Mouse (Mus musculus) kidney, adult 9 months (tissue): ENCODE results near the gene Shbg.

Source experiments
- DNase-seq: peaks from one replicate; pipeline ENCODE4 v3.0.0; 2022

Shbg gene

DNA sequence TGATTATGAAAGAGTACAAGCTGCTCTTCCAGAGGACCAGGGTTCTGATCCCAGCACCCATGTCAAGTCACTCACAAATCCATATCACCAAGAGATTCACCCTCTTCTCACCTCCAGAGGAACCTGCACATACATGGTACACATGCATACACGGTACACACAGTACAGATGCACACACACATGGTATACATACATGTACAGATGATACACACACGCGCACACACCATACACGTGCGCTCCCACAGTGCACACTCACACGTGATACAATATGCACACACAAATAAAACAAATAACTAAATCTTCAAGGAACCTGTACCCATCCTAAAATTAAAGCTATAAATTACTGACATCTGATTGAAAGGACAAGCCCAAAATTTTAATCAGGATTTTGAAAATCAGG is 22.9 kb downstream of the Shbg start:
- no peak for DNase-seq

DNA sequence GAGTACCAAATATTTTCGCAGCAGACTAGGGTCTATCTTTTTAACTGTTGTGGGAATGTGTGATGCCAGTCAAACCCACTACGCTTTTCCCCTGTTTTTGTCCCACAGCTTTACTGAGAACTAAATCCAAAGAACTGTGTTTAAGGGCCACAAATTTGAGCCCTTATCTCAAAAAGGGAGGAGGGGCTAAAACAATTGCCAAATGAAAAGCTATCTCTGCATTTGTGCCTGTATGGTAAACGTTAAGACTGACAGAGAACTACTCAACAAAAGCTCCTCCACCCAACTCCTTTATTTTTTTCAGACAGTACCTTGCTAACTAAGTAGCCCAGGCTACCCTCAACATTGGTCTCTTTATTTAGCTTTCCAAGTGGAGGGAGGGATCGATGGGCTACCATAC is 24.9 kb downstream of the Shbg start:
- no peak for DNase-seq

DNA sequence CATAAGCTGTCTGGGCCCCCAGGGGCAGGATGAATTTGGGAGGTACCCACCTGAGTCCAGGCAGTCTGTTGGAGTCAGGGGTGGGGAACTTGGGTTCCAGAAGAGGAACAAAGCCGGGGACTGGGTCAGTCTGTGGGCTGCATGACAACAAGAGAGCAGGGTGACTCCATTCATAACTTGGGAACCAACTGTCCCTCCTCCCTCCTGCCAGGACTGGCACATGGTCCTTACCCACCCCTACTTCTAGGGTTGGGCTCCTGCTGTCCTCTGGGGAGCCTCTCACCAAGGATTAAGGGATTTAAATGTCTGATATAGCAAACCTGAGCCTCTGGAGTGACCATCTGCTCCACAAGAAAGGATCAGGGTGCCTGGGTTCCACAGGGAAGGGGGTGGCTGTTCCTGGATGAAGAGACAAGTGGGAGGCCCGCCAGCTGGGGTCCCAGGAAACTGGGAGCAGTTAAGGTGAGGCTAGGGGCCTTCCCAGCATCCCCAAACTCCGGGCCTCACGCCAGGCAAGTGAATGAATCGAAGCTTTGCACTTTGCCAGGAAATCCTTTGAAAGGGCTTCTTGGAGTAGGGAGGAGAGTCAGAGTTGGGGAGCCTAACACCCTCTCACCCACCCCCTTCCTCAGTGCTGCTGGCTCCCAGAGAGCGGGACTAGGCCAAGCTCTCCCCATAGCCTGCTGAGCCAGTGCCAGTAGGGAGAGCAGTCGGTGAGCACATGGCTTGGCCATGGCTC is 25.6 kb downstream of the Shbg start:
- no peak for DNase-seq

DNA sequence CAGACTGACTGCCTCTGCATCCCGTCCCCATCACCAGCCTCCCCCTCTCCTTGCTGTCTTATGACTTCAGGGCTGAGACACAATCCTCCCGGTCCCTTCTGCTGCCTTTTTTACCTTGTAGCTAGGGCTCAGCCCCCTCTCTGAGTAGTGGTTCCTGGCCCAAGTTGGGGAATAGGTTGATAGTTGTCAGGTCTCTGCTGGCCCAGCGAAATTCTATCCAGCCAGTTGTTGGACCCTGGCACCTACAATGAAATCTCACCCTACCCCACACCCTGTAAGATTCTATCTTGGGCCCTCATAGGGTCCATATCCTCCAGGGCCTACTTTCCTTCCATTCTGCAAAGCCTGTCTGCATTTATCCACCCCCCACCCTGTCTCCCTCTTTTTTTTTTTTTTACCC is 26.3 kb downstream of the Shbg start:
- DNase-seq = no peak

DNA sequence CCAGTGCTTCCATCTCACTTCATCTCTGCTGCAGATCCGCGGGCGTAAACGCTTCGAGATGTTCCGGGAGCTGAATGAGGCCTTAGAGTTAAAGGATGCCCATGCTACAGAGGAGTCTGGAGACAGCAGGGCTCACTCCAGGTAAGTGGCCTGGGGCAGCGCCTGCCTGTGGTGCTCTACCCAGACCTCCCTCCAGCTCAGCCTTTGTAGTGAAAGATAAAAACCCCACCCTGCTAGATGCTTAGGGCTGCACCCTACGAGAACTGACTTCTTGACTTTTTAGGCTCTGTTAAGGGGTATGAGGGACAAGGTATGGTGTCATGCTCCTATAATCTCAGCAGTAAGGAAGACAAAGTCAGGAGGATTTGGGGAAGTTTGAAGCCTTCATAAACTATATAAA is 27.1 kb downstream of the Shbg start:
- no peak for DNase-seq

DNA sequence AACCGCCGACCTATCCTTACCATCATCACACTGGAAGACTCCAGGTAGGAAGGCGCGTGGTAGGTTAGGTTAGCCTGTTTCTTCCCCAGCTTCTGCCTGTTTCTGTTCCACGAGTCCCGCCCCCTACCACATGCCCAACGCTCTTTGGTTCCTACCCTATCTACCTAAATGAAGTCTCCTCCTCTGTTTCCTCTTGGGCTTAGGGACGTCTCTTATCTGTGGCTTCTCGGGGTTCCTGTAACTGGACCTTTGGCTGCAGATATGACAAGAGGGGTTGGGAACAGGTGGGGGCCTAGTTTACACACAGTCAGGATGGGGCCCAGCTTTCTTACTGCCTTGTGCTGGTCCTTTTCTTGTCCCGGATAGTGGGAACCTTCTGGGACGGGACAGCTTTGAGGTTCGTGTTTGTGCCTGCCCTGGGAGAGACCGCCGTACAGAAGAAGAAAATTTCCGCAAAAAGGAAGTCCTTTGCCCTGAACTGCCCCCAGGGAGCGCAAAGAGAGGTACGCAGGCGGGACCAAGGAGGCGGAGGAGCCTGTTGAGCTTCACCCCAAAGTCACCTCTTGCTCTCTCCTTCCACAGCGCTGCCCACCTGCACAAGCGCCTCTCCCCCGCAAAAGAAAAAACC is 28.4 kb downstream of the Shbg start:
- DNase-seq = no peak

DNA sequence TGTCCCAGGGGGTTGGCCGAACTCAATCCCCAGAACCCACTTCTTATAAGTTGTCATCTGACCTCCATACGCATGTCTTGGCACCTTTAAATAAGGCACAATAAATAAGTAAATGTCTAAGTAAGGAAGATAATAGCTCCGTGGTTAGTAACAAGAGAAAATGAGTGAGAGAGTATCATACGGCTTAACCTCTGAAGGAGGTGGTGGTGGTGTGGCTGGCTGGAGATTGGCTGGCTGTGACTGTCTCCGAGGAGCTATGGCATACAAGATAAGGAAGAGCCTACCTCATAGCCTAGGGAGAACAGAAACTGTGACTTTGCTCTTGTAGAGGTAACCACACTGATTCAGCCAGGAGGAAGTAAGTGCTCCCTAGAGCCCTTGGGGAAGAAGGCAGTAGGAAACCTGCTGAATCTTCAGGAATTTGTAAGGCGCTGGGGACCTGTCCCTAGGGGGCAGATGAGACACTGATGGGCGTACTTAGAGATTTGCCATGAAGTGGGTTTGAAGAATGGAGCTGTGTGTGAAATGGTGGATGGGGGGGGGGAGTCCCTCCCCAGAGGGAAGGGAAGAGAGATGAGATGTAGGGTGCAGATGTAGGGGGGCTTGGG is 31.9 kb downstream of the Shbg start:
- DNase-seq = no peak

DNA sequence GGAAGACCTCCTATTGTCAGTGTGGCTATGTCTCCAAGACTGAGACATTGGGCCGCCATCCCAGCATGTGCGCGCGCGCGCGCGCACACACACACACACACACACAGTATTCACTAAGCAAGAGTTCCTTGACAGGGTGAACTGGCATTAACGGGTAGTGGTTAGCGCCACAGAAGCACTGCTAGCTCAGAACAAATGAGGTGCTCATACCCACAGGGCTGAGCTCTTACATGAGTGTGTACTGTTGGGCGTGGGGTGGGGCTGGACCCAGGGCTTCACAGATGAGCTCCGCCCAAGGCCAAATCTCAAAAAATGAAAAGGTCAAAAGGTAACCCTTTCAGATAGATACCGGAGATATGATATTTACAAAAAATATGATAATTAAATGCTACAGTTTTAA is 32.8 kb downstream of the Shbg start:
- no peak for DNase-seq

DNA sequence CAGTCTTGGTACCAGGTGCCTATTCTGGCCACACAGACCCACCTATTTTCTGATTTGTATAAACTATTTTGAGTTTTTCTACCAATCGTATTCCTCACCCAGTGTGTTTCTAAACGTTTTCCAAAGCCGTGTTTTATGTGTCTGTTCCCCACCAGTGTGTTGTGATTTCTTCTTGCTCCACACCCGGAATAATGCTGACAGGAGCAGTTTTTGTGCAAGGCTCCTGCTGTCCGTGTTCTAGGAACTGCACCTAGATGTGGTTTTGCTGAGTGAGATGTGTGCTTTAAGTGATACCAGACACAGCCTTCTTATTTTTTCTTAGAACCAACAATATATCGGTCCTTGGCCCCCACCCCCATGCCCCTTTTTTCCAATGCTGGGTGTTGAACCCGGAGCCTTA is 33.7 kb downstream of the Shbg start:
- DNase-seq = no peak

DNA sequence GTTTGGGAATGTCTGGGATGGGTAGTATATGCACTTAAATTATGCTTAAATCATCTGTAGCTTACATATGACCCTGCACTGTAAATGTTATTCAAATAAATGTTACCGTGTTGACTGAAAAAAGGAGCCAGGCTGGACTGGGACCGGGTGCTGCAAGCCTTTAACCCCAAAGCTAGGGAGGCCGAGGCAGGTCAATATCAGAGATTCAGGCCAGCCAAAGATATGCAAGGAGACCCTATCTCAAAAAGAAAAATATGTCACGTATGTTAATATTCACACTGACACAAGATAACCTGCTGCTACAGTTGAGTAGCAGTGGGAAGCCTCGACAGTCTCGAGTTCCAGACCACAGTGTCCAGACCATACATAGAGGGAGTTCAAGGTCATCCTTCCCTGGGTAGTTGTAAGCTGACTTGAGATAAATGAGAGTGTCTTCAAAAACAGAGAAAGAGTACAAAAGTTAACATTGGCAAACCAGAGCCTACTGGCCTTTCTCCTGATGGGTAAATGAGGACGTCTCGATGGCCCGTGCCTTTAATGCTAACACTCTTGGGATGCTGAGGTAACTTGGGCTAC is 35.4 kb downstream of the Shbg start:
- DNase-seq = no peak

DNA sequence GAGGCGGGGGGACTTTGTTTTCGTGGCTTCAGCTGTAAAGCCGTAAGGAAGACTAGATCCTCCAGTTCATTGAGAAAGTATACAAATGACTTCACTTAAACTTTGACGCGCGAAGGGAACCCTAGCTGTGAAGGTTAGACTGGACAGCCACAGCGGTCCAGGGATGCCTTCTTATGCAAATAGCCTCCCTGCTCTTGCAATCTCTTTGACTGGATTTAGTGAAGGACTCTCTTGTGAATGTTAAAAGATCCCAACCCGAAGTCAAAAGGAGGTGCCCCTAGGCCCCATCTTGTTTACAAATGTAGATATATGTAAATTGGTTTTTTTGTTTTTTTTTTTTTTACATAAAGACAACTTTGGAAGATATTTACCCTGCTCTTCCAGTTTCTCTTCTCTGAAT is 35.9 kb downstream of the Shbg start:
- DNase-seq = no peak

DNA sequence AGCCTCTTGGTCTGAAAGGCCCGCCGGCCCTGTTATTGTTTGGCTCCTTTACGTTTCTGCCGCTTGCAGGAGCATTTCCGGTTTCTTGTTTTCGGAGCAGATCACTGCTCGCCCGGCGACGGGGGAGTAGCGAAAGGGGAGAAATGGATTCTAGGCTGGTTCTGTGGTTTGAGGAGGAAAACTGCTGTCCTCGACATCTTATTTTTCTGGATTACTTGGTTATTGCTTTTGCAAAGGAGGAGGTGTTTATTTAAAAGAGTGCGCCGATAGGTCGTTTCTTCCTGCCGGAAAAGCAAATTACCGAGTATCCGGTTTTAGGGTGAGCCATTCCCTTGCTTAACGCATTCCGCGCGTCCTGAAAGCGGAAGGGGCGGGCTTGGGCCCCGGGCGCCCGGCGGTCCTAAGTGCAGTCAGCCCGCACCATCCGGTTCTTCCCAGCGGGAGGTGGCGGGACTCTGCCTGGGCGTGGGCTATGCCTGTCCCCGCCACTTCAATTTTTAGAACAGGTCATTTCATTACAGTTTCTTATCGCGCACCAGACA is 36.5 kb downstream of the Shbg start:
- peak; percentile 96 for DNase-seq

DNA sequence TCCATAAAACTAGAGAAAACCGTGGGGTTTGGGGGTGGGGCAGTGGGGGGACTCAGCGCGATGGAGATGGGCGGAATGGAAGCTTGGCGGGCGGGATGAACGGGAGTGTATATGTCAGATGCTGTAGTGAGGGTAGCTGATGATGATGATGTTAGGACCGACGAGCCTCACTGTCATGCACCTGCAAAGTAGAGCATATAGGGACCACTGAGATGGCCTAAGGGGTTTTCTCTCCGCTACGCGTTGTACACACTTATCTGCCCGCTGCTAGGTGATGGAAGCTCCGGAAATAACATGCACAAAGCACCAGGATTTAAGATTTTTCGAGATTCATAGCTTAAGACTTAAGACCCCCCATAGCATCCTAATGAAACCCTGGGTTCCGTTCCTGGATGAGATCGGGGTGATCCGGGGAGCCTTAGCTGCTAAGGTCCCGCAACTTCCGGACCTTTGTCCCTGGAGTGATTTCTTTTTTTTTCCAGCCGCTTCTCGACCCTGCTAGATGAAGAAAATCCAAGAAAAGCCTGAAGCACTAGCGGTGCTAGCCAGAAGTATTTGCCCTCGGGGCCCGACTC is 37.0 kb downstream of the Shbg start:
- DNase-seq = no peak

DNA sequence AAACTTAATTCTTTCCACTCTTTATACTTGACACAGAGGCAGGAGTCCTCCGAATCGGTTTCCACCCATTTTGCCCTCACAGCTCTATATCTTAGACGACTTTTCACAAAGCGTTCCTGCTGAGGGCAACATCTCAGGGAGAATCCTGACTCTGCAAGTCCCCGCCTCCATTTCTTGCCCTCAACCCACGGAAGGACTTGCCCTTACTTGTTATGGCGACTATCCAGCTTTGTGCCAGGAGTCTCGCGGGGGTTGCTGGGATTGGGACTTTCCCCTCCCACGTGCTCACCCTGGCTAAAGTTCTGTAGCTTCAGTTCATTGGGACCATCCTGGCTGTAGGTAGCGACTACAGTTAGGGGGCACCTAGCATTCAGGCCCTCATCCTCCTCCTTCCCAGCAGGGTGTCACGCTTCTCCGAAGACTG is 37.6 kb downstream of the Shbg start, which contains the start of the genes Wrap53 and Trp53:
Gene Wrap53, minus strand, starts transcription at position 165 of the 424 bp plus-strand sequence.
Gene Trp53, plus strand, starts transcription at position 269 of the 424 bp plus-strand sequence.
- peak; percentile 98 for DNase-seq

DNA sequence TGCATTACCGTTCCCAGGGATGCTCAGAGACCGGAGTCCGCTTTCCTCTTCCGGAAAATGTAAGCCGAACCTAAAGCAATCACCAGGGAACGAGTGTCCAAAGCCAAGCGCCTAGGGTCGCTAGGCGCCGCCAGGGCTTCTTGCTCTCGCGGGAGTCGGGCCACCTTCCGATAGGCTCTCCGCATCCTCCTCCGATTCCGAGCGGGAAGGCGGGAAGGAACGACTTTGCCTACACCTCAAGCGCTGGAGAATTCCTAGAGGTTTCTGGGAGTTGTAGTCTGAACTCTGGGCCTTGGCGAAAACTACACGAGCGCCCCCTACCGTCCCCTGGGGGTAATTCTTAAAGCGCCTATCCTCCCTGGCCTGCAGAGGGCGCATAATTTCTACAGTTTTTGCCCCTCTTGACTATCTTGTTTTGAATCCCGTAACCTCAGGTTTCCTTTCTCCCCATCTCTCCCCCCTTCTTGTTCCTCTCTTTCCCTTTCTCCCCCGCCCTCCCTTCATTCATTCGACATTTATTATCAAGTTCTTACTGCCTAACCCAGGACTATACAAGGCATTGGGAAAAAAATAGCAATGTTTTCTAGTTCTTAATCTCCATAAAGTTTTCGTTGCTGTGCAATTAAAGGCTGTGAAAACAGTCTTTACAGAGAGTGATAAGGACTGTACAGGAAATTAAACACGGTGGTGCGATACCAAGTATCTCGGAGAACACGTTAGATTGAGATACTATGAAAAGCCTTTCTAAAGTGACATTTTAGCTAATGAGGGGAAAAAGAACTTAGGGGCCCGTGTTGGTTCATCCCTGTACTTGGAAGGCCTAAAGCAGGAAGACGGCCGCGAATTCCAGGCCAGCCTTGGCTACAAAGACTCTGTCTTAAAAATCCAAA is 38.3 kb downstream of the Shbg start:
- peak; percentile 99 for DNase-seq

DNA sequence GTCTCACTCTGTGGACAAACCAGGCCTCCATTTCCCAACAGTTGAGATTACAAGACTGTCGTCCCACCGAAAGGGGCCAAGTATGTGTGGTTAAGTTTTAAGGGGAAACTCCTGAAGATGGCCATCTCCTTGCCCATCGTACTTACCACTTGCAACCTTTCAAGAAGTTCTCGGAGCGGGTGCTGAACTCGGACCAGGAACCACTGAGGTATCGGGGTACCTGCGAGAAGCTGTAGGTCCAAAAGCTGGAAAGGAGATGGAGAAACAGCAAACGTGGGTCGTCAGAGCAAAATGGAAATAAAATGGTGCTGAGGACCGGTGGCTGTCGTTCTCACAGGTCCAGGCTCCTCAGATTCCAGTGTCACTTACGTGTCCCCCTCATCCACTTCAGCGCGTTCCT is 39.4 kb downstream of the Shbg start:
- no peak for DNase-seq

DNA sequence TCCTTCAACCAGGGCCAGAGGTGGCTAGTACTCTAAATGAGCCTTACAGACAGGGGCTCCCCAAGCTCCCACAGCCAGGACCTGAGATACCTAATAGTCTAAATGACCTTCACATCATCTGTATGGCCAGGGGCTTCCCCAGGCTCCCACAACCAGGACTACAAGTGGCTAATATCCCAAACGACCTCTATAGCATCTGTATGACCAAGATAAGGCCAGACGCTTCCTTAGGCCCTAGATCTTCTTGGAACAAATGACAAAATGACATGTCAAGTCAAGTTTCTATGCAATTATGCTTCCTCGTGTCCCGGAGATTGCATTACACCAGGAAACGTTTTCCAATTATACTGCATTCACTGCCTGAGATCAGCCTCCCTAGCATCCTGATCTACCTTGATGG is 41.4 kb downstream of the Shbg start:
- no peak for DNase-seq

DNA sequence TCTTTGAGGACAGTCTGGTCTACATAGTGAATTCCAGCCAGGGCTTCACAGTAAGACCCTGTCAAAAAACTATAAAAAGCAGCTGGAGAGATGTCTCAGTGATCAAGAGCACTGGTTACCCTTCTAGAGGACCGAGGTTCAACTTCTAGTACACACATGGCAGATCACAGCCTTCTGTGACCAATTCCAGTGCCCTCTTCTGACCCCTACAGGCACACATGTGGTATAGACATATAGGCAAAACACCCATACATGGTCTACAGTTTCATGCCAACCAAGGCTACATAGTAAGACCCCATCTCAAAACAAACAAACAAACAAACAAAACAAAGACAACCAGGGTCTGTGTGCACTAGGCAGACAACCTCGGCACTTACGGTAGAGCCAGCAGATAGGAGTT is 42.5 kb downstream of the Shbg start:
- no peak for DNase-seq

DNA sequence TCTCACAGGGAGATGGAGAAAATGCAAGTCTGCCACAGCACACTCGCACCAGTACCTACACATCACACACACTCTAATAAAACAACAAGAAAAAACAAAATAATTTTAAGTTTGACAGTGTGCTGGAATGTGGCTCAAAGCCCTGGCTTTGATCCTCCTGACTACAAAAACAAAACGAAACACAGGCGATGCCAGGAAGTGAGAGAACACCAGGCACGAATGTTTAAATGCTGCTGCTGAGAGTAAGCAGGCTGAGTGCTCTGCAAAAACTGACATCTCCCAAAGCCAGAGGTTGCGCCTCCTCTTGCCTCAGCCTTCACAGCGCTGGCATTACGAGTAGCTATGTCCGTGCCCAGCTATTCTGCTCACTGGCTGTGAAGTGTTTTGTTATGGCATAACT is 52.6 kb downstream of the Shbg start:
- no peak for DNase-seq
